Mouse (Mus musculus) lung, postnatal 0 days (tissue): ENCODE results near the gene Surf4. TPM values are rescaled to one million over a fixed set of nuclear protein-coding genes. Genes with fewer than 3 reads are reported as not detected.

Source experiments
- ATAC-seq: fragments of 200-750 bp; cut with Nextera tagmentation; 2 replicates; pipeline ENCODE4 v1.8.0; 2017; ENCODE audit warnings: moderate library complexity
- DNase-seq: peaks from one replicate; pipeline ENCODE4 v3.0.0-alpha.2; 2016; ENCODE audit warnings: low spot score
- H3K27ac ChIP-seq: fragments of 300-500 bp; sonication (generic); 2 replicates; pipeline ENCODE4 v1.5.1; 2014; ENCODE audit warnings: antibody characterized with exemption, mild to moderate bottlenecking, low read length, mixed read lengths
- H3K27me3 ChIP-seq: fragments of 300-500 bp; sonication (generic); replicated peaks from 2 replicates; pipeline ENCODE4 v1.6.1; 2014; ENCODE audit warnings: low read length, mixed read lengths; ENCODE audit not compliant: insufficient read depth
- H3K36me3 ChIP-seq: fragments of 300-500 bp; sonication (generic); 2 replicates; pipeline ENCODE4 v1.6.1; 2014; ENCODE audit warnings: low read length, mixed read lengths; ENCODE audit not compliant: insufficient read depth
- H3K4me1 ChIP-seq: fragments of 300-500 bp; sonication (generic); 2 replicates; pipeline ENCODE4 v1.6.1; 2014; ENCODE audit warnings: antibody characterized with exemption, low read depth, low read length, mixed read lengths; ENCODE audit not compliant: insufficient read depth
- H3K4me2 ChIP-seq: fragments of 300-500 bp; sonication (generic); replicated peaks from 2 replicates; pipeline ENCODE4 v1.6.1; 2014; ENCODE audit warnings: low read depth, mild to moderate bottlenecking, low read length, moderate library complexity, mixed read lengths
- H3K4me3 ChIP-seq: fragments of 300-500 bp; sonication (generic); 2 replicates; pipeline ENCODE4 v1.5.1; 2014; ENCODE audit warnings: low read depth, low read length
- H3K9ac ChIP-seq: fragments of 300-500 bp; sonication (generic); replicated peaks from 2 replicates; pipeline ENCODE4 v1.6.1; 2014; ENCODE audit warnings: low read depth, mild to moderate bottlenecking
- H3K9me3 ChIP-seq: fragments of 300-500 bp; sonication (generic); 2 replicates; pipeline ENCODE4 v1.6.1; 2016; ENCODE audit warnings: low read length, mixed read lengths
- CTCF ChIP-seq: IDR thresholded peaks from 2 replicates; pipeline ENCODE4 v1.5.1; 2016; ENCODE audit warnings: antibody characterized with exemption, mild to moderate bottlenecking
- EP300 ChIP-seq: IDR thresholded peaks from 2 replicates; pipeline ENCODE4 v1.6.1; 2016; ENCODE audit warnings: antibody characterized with exemption, mild to moderate bottlenecking, control low read depth
- WGBS: fragments of 180-500 bp; shearing (Covaris S2); extraction: QIAGEN DNeasy Blood & Tissue Kit; methylation state at CpG from one replicate; pipeline ENCODE4 v1.1.7; 2014; 5-methylcytosine and 5-hydroxymethylcytosine counted together
- polyA plus RNA-seq: library from polyadenylated mRNA; unstranded; fragments of >200 nt; fragmentation: Nextera tagmentation; extraction: Ambion mirVana; gene quantifications from 2 replicates; pipeline ENCODE4 v1.2.1, GENCODE M21; 2015

Gene Surf4
- polyA plus RNA-seq, 1 experiment from 2014 or later, result 167 TPM

GRCm38 (mm10) chr2:26916738-26917137 lies 17.0 kb downstream of the Surf4 start:
- no peak for TF ChIP-seq CTCF
- no peak for TF ChIP-seq EP300
- Histone ChIP-seq H3K9ac (peak overlapping the region; percentile 94), H3K27ac (peak overlapping the region; percentile 83), H3K4me3 (peak overlapping the region; percentile 71), H3K36me3 (peaks cover 43% of the 10 kb centered on the region), H3K4me1 (peaks cover 16% of the 10 kb centered on the region), H3K4me2 (peak overlapping the region; percentile 97), H3K27me3 (no peaks in the 10 kb centered on the region), H3K9me3 (no peaks in the 10 kb centered on the region)
- WGBS, result 2% methylated on average over 13 of the region's 13 CpGs
- DNase-seq, result no peak
- peak; percentile 15 for ATAC-seq

DNA sequence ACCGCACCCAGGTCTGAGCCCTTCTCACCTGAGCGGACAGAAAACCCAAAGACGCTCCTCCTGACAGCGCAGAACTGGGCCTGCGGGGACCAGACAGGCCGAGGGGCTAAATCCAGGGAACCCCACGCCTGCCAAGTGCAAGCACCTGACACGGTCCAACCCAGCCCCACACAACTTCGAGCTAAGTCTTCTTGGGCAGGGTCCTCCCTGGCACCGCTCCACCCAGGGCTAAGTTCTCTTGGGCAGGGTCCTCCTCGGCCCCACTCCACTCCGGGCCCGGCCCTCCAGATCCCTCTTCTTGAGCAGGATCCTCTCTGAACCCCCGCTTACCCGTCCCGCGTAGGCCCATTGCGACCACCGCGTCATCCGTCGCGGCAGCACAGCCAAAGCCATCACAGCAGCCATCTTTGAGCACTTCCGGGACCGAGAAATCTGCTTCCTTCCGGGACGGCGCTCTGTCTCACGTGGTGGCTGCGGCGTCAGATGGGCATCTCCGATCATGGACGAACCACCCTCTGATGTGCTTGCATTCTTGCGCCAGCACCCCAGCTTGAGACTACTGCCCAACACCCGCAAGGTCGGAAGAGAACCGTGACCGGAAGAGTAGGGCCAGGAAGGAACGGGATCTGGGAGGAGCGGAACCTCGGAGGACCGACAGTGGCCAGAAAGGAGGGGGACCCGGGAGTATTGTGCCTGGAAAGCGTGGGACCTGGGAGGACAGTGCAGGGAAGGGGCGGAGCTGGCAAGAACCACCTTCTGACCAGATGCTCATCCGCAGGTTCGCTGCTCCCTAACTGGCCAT lies 17.6 kb downstream of the Surf4 start, which contains the start of the genes Surf2 and Surf1:
Surf2 (plus strand) TSS at position 441 of the 802 bp plus-strand sequence.
Surf1 (minus strand) TSS at position 604 of the 802 bp plus-strand sequence.
- TF ChIP-seq CTCF, result no peak
- no peak for TF ChIP-seq EP300
- no peaks in the 10 kb centered on the region for H3K9me3 ChIP-seq
- H3K4me2 ChIP-seq, result peak within 1 kb of the TSS; percentile 97
- peak within 1 kb of the TSS; percentile 83 for H3K27ac ChIP-seq
- peak within 1 kb of the TSS; percentile 71 for H3K4me3 ChIP-seq
- peaks cover 39% of the 10 kb centered on the region for H3K36me3 ChIP-seq
- H3K27me3 ChIP-seq, result no peaks in the 10 kb centered on the region
- peak within 1 kb of the TSS; percentile 94 for H3K9ac ChIP-seq
- peaks cover 18% of the 10 kb centered on the region for H3K4me1 ChIP-seq
- DNase-seq, result peak; percentile 88
- WGBS, result 2% methylated on average over 47 of the region's 47 CpGs
- peak; percentile 88 for ATAC-seq

DNA sequence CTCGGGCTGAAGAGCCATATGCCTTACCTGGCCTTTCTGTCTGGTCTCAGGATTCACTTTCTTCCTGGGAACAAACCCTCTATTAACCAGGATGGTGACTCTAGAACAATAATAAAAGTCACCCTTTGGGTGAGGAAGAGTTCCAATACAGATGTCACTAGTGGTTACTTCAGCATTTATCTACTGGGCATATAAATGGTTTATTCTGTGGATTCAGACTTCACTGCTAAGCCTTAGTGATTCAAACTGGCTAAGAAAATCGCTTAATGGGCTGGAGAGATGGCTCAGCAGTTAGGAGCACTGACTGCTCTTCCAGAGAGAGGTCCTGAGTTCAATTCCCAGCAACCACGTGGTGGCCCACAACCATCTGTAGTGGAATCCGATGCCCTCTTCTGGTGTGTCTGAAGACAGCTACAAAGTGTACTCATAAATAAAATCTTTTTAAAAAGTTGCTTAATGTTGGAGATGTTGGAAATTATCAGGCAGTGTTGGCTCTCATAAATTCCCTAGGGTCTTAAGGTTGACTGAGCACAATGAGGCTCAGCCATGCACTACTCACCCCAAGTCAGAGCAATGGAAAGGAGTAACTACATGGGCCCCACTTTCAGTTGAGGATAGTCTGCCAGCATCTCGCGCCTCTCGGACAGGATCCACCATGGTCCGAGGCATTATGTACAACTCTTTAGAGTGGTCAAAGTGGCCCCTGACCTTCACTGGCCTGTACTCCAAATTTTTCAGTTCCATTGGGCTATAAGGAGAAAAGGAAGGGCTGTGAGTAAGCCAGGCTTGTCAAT lies 19.4 kb downstream of the Surf4 start:
- TF ChIP-seq CTCF, result no peak
- WGBS, result 55% methylated on average over 8 of the region's 8 CpGs
- Histone ChIP-seq H3K36me3 (peaks cover 21% of the 10 kb centered on the region), H3K4me3 (no peak overlapping the region), H3K9me3 (no peaks in the 10 kb centered on the region), H3K9ac (no peak overlapping the region), H3K27me3 (no peaks in the 10 kb centered on the region), H3K4me1 (peaks cover 24% of the 10 kb centered on the region), H3K4me2 (no peak overlapping the region), H3K27ac (no peak overlapping the region)
- DNase-seq (no peak), ATAC-seq (no peak)

GRCm38 (mm10) chr2:26913416-26914147 lies 20.1 kb downstream of the Surf4 start:
- Histone ChIP-seq H3K4me3 (no peak overlapping the region), H3K9ac (no peak overlapping the region), H3K9me3 (no peaks in the 10 kb centered on the region), H3K4me2 (no peak overlapping the region), H3K27me3 (no peaks in the 10 kb centered on the region), H3K4me1 (peaks cover 31% of the 10 kb centered on the region), H3K36me3 (peaks cover 14% of the 10 kb centered on the region), H3K27ac (no peak overlapping the region)
- no peak for ATAC-seq
- DNase-seq, result no peak
- 80% methylated on average over 17 of the region's 17 CpGs for WGBS
- TF ChIP-seq EP300 (no peak), CTCF (no peak)

DNA sequence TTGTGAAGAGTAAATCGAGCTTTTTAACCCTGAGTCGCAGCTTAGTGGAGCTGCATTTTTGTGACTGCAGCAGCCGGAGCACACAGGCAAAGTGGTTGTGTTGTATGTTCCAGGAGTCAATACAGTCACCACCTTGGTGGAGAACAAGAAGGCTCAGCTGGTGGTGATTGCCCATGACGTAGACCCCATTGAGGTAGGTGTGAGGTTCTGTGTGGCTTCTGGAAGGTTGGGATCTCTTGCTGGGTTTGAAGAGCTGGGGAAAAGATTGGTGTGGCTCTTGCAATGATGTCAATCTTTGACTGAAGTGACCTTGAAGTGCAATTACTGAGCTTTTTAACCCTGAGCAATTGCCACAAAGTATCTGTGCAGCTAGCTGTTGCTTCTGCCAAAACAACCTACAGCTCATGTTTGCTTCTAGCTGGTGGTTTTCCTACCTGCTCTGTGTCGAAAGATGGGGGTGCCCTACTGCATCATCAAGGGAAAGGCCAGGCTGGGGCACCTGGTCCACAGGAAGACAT lies 21.4 kb downstream of the Surf4 start:
- Histone ChIP-seq H3K9me3 (no peaks in the 10 kb centered on the region), H3K4me1 (peaks cover 37% of the 10 kb centered on the region), H3K27ac (no peak overlapping the region), H3K4me3 (peak overlapping the region; percentile 76; the same call in 1 of the 2 replicates), H3K4me2 (peak overlapping the region; percentile 85; the same call in 1 of the 2 replicates), H3K9ac (peak overlapping the region; percentile 95), H3K27me3 (no peaks in the 10 kb centered on the region), H3K36me3 (peaks cover 14% of the 10 kb centered on the region)
- DNase-seq (no peak), ATAC-seq (no peak)
- whole genome bisulfite sequencing, result 61% methylated on average over 5 of the region's 5 CpGs
- TF ChIP-seq EP300 (no peak), CTCF (no peak)
